Mouse (Mus musculus): ENCODE measurements around the gene Defb25. TPM values are rescaled to one million over a fixed set of nuclear protein-coding genes. Genes with fewer than 3 reads are reported as not detected.
A peak's percentile ranks its signal among the peaks of the same experiment; 100 is the strongest.

The Defb25 gene
- polyA plus RNA-seq, 1 experiment from 2014 or later: 0.67 TPM

- H3K4me1 ChIP-seq (replicated peaks): peaks cover 10% of the 10 kb centered on the region
- peaks cover 29% of the 10 kb centered on the region for H3K27me3 ChIP-seq (replicated peaks)
- 29% methylated on average over 1 of the region's 1 CpGs for WGBS
- H3K4me2 ChIP-seq (replicated peaks): no peak overlapping the region
- ATAC-seq: no peak
- no peak overlapping the region for H3K9ac ChIP-seq
- H3K27ac ChIP-seq: no peak overlapping the region
- no peaks in the 10 kb centered on the region for H3K9me3 ChIP-seq
- no peak overlapping the region for H3K4me3 ChIP-seq (replicated peaks)
- no peaks in the 10 kb centered on the region for H3K36me3 ChIP-seq
Observed at GRCm38 (mm10) chr2:152625256-152625655, 2.4 kb upstream of the Defb25 start.

- Histone ChIP-seq H3K4me2 (replicated peaks) (no peak overlapping the region), H3K36me3 (no peaks in the 10 kb centered on the region), H3K9me3 (no peaks in the 10 kb centered on the region), H3K27ac (no peak overlapping the region), H3K4me3 (replicated peaks) (no peak overlapping the region), H3K27me3 (replicated peaks) (peaks cover 29% of the 10 kb centered on the region), H3K9ac (no peak overlapping the region), H3K4me1 (replicated peaks) (peaks cover 10% of the 10 kb centered on the region)
- 87% methylated on average over 2 of the region's 2 CpGs for WGBS
- no peak for ATAC-seq
Observed at GRCm38 (mm10) chr2:152624566-152624965, 1.7 kb upstream of the Defb25 start.

- peaks cover 7% of the 10 kb centered on the region for H3K4me1 ChIP-seq (replicated peaks)
- ATAC-seq: no peak
- H3K4me2 ChIP-seq (replicated peaks): no peak overlapping the region
- no peaks in the 10 kb centered on the region for H3K36me3 ChIP-seq
- H3K4me3 ChIP-seq (replicated peaks): no peak overlapping the region
- H3K9me3 ChIP-seq: no peaks in the 10 kb centered on the region
- peaks cover 17% of the 10 kb centered on the region for H3K27me3 ChIP-seq (replicated peaks)
- H3K27ac ChIP-seq: no peak overlapping the region
- no peak overlapping the region for H3K9ac ChIP-seq
- 83% methylated on average over 13 of the region's 13 CpGs for WGBS
Observed at GRCm38 (mm10) chr2:152622151-152622550, 702 bp downstream of the Defb25 start.

GRCm38 (mm10) chr2:152620367-152621134 lies 2.3 kb downstream of the Defb25 start:
- H3K9ac ChIP-seq: no peak overlapping the region
- H3K4me2 ChIP-seq (replicated peaks): no peak overlapping the region
- no peaks in the 10 kb centered on the region for H3K9me3 ChIP-seq
- no peak overlapping the region for H3K4me3 ChIP-seq (replicated peaks)
- no peaks in the 10 kb centered on the region for H3K36me3 ChIP-seq
- no peak overlapping the region for H3K27ac ChIP-seq
- no peak for ATAC-seq
- H3K27me3 ChIP-seq (replicated peaks): 0 out of 2 replicates have a peak, but pooled peaks cover 3% of the 10 kb centered on the region
- no peaks in the 10 kb centered on the region for H3K4me1 ChIP-seq (replicated peaks)
- WGBS: 70% methylated on average over 9 of the region's 9 CpGs

GRCm38 (mm10) chr2:152617374-152617773 lies 5.5 kb downstream of the Defb25 start:
- WGBS: 57% methylated on average over 5 of the region's 5 CpGs

GRCm38 (mm10) chr2:152616470-152616869 lies 6.4 kb downstream of the Defb25 start:
- Histone ChIP-seq H3K4me3 (replicated peaks) (no peak overlapping the region), H3K27me3 (replicated peaks) (no peaks in the 10 kb centered on the region), H3K9me3 (no peaks in the 10 kb centered on the region), H3K4me1 (replicated peaks) (no peaks in the 10 kb centered on the region), H3K27ac (no peak overlapping the region), H3K36me3 (no peaks in the 10 kb centered on the region), H3K9ac (no peak overlapping the region), H3K4me2 (replicated peaks) (no peak overlapping the region)
- 71% methylated on average over 6 of the region's 6 CpGs for WGBS
- no peak for ATAC-seq

More at GRCm38 (mm10) chr2:152617374-152617773, 5.5 kb downstream of the Defb25 start:
- H3K4me2 ChIP-seq (replicated peaks): no peak overlapping the region
- no peaks in the 10 kb centered on the region for H3K36me3 ChIP-seq
- no peaks in the 10 kb centered on the region for H3K27me3 ChIP-seq (replicated peaks)
- no peaks in the 10 kb centered on the region for H3K9me3 ChIP-seq
- no peak for ATAC-seq
- no peaks in the 10 kb centered on the region for H3K4me1 ChIP-seq (replicated peaks)
- H3K9ac ChIP-seq: no peak overlapping the region
- H3K27ac ChIP-seq: no peak overlapping the region
- no peak overlapping the region for H3K4me3 ChIP-seq (replicated peaks)

GRCm38 (mm10) chr2:152615563-152615962 lies 7.3 kb downstream of the Defb25 start:
- no peak overlapping the region for H3K4me2 ChIP-seq (replicated peaks)
- no peak overlapping the region for H3K27ac ChIP-seq
- 10% methylated on average over 7 of the region's 7 CpGs for WGBS
- no peaks in the 10 kb centered on the region for H3K9me3 ChIP-seq
- no peak overlapping the region for H3K4me3 ChIP-seq (replicated peaks)
- H3K9ac ChIP-seq: no peak overlapping the region
- no peaks in the 10 kb centered on the region for H3K27me3 ChIP-seq (replicated peaks)
- peak; percentile 73; the same call in 1 of the 2 replicates for ATAC-seq
- no peaks in the 10 kb centered on the region for H3K36me3 ChIP-seq
- H3K4me1 ChIP-seq (replicated peaks): no peaks in the 10 kb centered on the region

GRCm38 (mm10) chr2:152612193-152612592 lies 10.7 kb downstream of the Defb25 start:
- no peaks in the 10 kb centered on the region for H3K9me3 ChIP-seq
- ATAC-seq: no peak

GRCm38 (mm10) chr2:152608719-152609118 lies 14.1 kb downstream of the Defb25 start:
- no peaks in the 10 kb centered on the region for H3K9me3 ChIP-seq
- no peak overlapping the region for H3K4me2 ChIP-seq (replicated peaks)
- H3K36me3 ChIP-seq: no peaks in the 10 kb centered on the region
- H3K4me1 ChIP-seq (replicated peaks): no peaks in the 10 kb centered on the region
- H3K27ac ChIP-seq: no peak overlapping the region
- H3K9ac ChIP-seq: no peak overlapping the region
- 94% methylated on average over 1 of the region's 1 CpGs for WGBS
- no peak for ATAC-seq
- no peaks in the 10 kb centered on the region for H3K27me3 ChIP-seq (replicated peaks)
- no peak overlapping the region for H3K4me3 ChIP-seq (replicated peaks)

More at GRCm38 (mm10) chr2:152612193-152612592, 10.7 kb downstream of the Defb25 start:
- Histone ChIP-seq H3K27me3 (replicated peaks) (no peaks in the 10 kb centered on the region), H3K4me2 (replicated peaks) (no peak overlapping the region), H3K4me1 (replicated peaks) (no peaks in the 10 kb centered on the region), H3K4me3 (replicated peaks) (no peak overlapping the region), H3K27ac (no peak overlapping the region), H3K9ac (no peak overlapping the region), H3K36me3 (no peaks in the 10 kb centered on the region)
- WGBS: 35% methylated on average over 7 of the region's 8 CpGs

- H3K27ac ChIP-seq: no peak overlapping the region
- no peak overlapping the region for H3K9ac ChIP-seq
- WGBS: 36% methylated on average over 6 of the region's 6 CpGs
- H3K36me3 ChIP-seq: no peaks in the 10 kb centered on the region
- no peak overlapping the region for H3K4me3 ChIP-seq (replicated peaks)
- no peaks in the 10 kb centered on the region for H3K4me1 ChIP-seq (replicated peaks)
- no peaks in the 10 kb centered on the region for H3K27me3 ChIP-seq (replicated peaks)
- no peaks in the 10 kb centered on the region for H3K9me3 ChIP-seq
- no peak for ATAC-seq
- no peak overlapping the region for H3K4me2 ChIP-seq (replicated peaks)
Observed at GRCm38 (mm10) chr2:152607746-152608145, 15.1 kb downstream of the Defb25 start.

- ATAC-seq: no peak
Observed at GRCm38 (mm10) chr2:152604057-152604456, 18.8 kb downstream of the Defb25 start, which contains the start of gene Defb36. Defb36 (plus strand) TSS chr2:152604327.

GRCm38 (mm10) chr2:152601275-152601960 lies 21.4 kb downstream of the Defb25 start:
- H3K9me3 ChIP-seq: no peaks in the 10 kb centered on the region
- H3K27ac ChIP-seq: no peak overlapping the region
- no peak for ATAC-seq
- H3K27me3 ChIP-seq (replicated peaks): no peaks in the 10 kb centered on the region
- no peak overlapping the region for H3K9ac ChIP-seq
- no peak overlapping the region for H3K4me2 ChIP-seq (replicated peaks)
- H3K4me3 ChIP-seq (replicated peaks): no peak overlapping the region
- no peaks in the 10 kb centered on the region for H3K4me1 ChIP-seq (replicated peaks)
- no peaks in the 10 kb centered on the region for H3K36me3 ChIP-seq
- WGBS: 77% methylated on average over 4 of the region's 4 CpGs

More at GRCm38 (mm10) chr2:152604057-152604456, 18.8 kb downstream of the Defb25 start, which contains the start of gene Defb36:
- Histone ChIP-seq H3K36me3 (no peaks in the 10 kb centered on the region), H3K4me3 (replicated peaks) (no peak within 1 kb of the TSS), H3K9me3 (no peaks in the 10 kb centered on the region), H3K4me1 (replicated peaks) (no peaks in the 10 kb centered on the region), H3K4me2 (replicated peaks) (no peak within 1 kb of the TSS), H3K27ac (no peak within 1 kb of the TSS), H3K9ac (no peak within 1 kb of the TSS), H3K27me3 (replicated peaks) (no peaks in the 10 kb centered on the region)
- WGBS: 85% methylated on average over 15 of the region's 15 CpGs

Data from intestine, embryonic 15.5 days (tissue).